Mouse (Mus musculus): ENCODE results near the gene Ajm1.
A peak's percentile ranks its signal among the peaks of the same experiment; 100 is the strongest.
"Not testable (repeated sequence)": the region's sequence is repeated elsewhere in the genome, so short reads cannot be mapped to it uniquely, and the experiment has no call there.

The Ajm1 gene

DNA sequence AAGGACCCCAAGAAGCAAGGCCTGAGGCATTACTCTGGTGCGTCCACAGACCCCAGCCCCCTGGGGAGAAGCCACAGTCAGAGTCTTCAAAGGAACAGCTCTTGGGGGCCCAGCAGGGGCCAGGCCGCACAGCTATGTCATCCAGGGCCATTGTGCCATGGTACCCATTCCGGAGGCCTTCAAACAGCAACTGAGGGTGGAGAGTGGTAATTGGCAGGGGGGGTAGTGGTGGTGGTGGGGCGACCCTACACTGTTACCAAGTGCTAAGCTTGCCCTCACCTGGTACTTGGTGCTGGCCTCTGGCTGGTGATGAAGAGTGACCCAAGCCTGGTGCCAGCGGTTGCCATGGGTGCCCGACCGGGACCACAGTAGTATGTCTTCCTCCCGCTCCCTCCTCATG lies 15.8 kb downstream of the Ajm1 start:
- no peak for DNase-seq (ENCODE audit: low spot score)

DNA sequence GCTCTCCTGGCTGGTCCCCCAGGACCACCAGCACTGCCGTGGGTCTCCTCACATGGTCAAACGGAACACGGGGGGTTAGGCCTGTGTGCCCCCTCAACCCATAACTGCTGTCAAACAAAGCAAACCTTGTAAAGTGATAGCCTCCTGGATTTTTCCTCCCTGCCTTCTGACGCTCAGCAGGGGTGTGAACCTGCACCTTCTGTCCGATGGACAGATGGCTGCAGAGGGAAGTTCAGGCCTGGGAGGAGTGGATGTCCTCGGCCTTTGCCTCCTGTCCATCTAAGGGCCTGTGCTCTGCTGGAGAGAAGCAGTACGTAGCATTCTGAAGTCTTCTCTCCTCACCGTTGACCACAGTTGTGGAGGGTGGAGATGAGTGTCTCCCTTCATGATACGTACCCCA lies 19.6 kb downstream of the Ajm1 start:
- no peak for DNase-seq (ENCODE audit: low spot score)

DNA sequence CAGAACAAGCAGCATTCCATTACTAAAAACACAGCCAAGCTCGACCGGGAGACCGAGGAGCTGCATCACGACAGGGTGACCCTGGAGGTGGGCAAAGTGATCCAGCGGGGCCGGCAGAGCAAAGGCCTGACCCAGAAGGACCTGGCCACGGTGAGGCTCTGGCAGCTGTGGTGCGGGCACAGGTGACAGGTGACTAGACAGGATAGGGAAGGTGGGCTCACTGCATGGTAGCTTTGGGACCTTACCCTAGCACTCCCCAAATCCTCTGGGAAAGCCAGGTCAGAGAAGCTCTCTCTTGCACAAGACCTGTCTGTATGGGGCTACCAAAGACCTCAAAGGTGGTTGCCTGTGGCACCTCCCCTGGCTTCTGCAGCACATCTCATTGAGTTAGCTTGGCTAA lies 21.0 kb downstream of the Ajm1 start:
- no peak for DNase-seq (ENCODE audit: low spot score)

DNA sequence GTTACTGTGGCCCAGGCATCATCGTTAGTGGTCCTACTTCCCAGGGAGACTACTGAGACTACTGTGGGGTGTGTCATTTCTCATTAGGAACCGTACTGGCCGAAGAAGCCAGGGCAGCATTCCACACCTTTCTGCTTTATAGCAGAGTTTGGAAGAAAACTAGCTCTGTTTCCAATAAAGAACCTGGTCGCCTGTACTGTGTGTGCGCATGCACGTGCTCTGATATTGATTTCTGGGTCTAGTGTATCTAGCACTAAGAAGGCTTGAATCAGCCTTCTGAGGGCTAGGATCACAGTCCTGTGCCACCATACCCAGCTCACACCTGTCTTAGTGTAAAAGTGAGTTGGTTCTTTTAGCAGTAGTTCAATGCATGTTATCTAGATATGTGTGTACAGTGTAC lies 22.8 kb downstream of the Ajm1 start:
- DNase-seq (ENCODE audit: low spot score): no peak

DNA sequence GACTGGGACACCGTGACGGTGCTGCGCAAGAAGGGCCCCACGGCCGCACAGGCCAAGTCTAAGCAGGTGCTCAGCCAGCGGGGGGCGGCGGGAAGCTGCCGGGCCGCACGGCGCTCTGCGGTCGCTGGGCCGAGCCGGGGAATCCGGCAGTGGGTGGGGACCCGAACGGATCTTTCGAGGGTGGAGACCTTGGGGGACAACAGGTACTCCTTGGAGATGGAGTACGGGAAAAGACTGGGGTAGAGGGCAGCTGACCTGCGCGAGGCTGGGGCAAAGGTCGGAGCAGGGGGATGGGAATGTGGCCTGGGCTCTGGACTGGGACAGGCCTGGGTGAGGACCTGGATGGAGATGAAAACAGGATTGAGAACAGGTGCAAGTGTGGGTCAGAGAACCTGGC lies 23.6 kb downstream of the Ajm1 start:
- no peak for DNase-seq (ENCODE audit: low spot score)

DNA sequence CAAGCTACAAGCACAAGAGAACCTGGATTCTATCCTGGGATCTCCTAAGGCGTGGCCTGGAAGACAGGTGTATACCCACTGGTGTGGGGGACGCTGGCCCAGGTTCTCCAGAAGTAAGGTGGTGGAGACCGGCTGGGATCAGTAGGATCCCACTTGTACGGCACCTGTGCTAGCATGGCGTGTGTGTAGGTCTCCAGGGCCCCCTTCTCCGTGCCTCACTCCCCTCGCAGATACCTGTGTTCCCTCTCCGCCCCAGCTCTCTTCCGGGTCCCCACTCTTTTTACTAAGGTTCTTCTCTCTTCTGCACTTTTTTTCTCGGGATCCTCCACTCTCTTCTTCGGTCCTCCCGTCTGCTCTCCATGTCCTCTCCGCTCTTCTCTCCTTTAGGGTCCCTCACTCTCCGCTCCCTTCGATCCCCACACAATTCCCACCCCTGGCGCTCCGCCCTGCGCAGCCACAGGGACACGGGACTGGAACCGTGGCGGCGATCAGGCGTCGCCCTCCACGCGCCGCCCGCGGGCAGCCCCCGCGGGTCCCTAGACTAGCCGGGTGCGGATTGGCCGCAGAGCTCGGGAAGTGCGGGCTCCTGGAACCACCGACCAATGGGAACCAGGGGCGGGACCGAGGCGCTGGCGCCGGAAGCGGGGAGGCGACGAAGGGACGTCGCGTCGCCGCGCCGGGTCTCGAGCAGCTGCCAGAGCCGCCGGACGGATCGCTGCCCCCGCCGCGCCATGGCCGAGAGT lies 24.2 kb downstream of the Ajm1 start, which contains the start of gene Edf1:
TSS of gene Edf1 (plus strand) at position 627 of the 743 bp plus-strand sequence.
- DNase-seq (ENCODE audit: low spot score): peak; percentile 90

DNA sequence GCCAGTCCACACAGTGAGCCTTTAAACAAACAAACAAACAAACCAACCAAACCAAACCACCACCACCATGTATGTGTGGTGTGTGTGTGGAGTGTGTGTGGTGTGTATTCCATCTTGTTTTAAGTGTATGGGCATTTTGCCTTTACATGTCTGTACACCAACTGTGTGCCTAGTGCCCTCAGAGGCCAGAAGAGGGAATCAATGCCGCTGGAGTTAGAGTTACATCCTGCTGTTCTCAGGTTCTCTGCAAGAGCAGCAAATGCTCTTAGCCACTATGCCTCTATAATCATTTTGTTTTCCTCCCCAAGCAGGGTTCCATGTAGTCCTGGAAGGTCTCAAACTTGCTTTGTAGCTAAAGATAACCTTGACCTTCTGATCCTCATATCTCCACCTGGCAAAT lies 25.3 kb downstream of the Ajm1 start:
- no peak for DNase-seq (ENCODE audit: low spot score)

DNA sequence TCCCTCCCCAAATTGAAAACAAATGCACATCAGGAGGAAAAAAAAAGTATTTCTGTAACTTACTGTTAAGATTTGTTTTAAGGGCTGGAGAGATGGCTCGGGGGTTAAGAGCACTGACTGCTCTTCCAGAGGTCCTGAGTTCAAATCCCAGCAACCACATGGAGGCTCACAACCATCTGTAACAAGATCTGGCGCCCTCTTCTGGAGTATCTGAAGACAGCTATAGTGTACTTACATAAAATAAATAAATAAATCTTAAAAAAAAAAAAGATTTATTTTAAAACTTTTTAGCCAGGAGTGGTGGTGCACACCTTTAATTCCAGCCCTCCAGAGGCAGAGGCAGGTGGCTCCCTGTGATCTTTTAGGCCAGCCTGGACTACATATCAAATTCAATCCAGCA lies 26.1 kb downstream of the Ajm1 start:
- not testable (repeated sequence) for DNase-seq (ENCODE audit: low spot score)

DNA sequence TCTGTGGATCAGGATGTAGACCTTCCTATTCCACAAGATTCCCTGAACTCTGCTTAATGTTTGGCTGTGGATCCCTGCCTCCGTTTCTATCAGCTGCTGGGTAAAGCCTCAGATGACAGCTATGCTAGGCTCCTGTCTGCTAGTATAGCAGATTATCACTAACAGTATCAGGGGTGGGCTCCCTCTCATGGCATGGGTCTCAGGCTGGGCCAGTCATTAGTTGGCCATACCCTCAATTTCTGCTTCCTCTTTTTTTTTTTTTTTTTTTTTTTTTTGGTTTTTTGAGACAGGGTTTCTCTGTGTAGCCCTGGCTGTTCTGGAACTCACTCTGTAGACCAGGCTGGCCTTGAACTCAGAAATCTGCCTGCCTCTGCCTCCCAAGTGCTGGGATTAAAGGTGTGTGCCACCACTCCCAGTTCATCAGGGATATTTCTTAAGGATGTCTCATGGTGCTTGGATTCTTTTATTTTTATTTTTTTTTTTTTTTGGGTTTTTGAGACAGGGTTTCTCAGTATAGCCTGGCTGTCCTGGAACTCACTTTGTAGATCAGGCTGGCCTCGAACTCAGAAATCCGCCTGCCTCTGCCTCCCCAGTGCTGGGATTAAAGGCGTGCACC lies 28.3 kb downstream of the Ajm1 start:
- not testable (repeated sequence) for DNase-seq (ENCODE audit: low spot score)

DNA sequence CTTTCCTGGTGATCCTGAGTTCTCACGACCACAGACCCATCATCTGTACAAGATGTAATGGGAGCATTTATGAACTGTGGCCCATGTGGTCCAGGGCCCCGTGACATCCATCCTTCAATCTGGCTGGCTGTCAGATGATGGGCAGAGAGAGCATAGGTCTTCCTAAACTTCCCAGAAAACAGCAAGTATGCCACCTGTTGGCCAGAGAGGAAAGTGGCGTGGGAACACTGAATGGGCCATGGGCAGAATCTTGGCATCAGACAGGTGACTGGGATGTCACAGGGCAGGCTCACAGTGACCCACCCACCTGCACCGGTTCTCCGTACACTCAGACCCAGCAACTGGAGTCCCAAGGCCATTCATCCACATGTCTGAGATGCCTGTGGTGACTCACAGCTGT lies 30.4 kb downstream of the Ajm1 start:
- no peak for DNase-seq (ENCODE audit: low spot score)

DNA sequence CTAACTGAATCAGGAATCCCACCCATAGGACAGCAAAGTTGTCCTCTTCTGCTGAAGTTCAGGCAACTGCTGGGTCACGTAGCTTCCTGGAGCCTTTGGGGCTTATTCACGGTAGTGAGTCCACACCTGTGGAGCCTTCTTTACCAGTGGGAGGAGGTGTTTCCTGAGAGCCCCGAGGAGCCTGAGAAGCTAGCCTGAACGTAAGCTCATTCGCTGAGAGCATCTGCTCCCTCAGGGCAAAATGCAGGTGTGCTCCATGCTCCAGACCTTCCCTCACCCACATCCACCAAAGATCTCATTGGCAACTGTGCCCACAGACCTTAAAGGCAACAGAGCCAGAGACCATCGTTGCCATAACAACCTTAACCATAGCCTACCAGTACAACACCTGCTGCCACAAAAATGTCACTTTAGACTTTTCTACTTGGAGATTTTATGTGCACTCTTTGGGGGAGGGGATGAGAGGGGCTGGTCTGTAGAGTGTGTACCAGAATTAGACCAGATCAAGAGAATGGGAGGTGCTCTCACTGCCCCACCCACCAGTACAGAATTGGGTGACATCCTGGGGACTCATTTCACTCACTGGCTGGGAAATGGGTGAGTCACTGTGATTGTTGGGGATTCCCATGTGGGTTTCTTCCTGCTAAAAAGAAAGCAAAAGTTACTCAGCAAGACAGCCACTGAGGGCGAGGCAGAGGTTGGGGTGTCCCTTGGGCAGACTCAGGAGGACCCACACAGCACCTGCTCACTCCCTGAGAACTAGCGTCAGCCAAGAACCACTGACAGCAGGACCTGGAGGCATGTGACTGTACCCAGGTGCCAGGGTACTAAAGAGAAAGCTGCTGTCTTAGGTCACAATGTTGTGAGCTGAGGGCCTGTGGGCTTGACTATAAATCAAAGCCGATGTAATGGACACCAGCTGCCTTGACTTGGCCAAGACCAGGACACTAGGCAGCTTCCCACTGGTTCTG lies 32.3 kb downstream of the Ajm1 start:
- no peak for DNase-seq (ENCODE audit: low spot score)

DNA sequence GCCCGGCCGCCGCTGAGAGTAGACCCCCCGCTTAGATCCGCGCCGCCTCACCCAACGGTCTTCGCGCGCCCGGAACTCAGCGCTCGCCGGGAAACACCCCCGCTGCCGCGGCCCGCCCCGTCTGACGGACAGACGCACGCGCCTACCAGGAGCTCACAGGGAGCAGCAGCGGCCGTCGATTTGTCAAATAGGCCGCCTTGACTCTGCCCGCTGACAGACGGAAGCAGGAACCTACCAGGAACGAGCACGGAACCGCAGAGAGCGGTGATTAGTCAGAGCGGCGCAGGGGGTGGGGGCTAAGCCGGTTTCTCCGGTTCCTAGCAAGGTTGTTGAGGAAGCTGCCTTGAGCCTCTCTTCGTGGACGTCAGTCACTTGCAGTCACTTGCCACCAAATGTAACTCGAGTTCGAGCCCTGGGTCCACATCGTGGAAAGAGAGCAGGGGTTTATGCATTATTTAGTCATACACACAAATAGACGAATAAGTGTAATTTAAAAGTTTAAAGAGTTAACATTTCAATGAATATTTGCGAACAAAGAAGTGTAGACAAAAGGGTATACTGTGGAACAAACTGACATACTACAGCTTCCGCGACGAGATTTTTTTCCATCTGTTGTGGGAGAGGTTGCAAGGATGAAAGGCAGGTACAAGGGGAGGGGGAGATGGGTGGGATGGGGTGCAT lies 34.6 kb downstream of the Ajm1 start, which contains the start of gene Traf2:
TSS of gene Traf2 (minus strand) at position 130 of the 681 bp plus-strand sequence.
- DNase-seq (ENCODE audit: low spot score): peak; percentile 95

DNA sequence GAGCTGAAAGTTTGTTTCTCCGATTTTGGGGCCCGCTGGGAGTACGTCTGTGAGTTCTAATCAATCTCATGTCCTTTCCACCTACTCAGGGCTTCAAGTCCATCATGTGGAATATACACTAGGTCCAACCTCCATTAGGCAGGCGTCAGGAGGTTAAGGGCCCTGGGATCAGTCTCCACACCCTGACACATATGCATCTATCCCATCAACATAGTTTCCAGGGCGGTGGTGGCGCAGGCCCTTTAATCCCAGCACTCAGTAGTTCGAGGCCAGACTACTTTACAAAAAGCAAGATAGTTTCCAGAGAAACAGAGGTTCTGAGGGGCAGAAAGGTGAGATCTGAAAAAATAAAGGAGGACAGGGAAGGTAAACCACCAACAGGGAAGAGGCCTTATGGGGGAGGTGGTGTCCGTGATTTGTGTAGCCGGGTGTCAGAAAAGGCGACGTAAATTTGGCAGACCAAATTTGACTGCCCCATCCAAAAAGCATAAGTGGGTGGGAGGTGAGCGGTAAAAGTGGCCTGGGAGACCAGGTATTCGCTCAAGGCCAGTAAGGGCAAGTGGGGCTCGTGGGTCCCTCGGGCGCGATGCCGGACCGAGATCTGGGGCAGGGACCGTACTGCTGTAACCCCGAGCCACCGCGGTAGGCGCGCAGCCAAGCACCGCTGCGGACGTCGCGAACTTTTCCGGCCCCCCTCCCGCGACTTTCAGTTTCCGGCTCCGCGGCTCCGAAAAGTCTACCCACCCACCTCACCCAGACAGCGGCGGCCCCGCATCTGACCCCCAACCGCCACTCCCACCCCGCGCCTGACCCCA lies 35.4 kb downstream of the Ajm1 start:
- no peak for DNase-seq (ENCODE audit: low spot score)

DNA sequence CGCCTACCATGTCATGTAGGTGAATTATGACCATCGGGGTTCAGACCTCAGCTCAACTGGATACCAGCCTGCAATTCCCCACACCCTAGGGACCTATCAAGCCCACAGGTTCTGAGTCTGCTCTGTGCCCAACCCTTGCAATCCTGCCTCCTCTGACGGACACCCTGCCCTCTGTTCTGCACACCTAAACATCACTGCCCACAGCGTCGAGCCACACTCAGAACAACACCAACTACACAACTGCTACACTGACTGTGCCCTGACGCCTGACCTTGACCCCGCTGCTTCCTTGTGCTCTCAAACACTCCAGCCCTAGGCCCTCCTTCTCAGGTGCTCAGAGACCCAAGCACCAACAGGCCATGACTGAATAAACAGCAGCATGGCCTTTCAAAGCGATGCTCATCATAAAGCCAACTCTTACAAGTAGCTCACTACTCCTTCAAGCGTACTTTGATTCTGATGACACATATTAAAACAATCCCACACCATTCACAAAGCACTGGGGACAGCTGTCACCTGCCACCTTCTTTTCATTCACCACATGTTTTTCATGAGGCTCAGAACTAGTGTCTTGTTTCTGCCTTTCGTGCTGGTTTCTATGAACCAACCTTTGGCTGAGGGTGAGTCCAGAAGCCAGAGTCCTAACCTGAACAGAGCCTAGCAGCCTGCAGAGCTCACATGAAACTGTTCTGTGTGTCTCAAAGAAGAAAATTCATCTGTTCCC lies 39.8 kb downstream of the Ajm1 start:
- DNase-seq (ENCODE audit: low spot score): no peak

DNA sequence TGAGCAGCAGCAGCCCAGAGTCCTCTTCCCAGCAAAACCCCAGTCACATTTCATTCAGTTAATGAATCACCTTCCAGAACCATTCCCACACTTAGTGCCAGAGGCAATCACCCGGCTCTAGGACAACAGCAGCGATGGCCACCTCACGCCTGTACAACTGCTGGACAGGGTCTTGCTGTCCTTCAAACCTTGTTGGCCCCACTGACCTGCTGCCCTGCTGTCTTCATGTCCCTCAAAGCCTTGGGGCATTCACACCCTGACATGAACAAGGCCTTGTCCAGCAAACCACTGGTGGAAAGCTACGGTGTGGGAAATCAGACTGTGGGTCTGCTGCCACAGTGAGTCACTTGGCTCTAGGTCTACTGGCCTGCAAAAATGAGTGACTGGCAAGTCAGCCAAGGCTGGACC lies 41.0 kb downstream of the Ajm1 start:
- DNase-seq (ENCODE audit: low spot score): no peak

DNA sequence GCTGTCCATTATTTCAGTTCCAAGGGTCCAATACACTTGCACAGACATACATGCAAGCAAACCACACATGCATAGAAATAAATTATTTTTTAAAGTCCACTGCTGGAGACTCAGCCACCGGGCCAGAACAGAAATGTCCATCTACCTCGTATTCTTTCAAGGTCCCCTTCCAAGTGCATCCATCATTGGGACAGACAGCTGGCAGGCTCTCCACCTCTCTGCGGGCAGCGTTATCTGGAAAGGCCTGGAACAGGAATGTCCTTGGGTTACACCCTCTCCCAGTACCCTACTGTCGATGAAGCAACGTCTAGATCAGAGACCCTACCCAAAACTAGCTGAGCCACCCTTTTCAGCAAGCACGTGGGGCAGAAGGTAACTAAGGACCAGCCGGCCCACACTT lies 45.0 kb downstream of the Ajm1 start:
- DNase-seq (ENCODE audit: low spot score): no peak

DNA sequence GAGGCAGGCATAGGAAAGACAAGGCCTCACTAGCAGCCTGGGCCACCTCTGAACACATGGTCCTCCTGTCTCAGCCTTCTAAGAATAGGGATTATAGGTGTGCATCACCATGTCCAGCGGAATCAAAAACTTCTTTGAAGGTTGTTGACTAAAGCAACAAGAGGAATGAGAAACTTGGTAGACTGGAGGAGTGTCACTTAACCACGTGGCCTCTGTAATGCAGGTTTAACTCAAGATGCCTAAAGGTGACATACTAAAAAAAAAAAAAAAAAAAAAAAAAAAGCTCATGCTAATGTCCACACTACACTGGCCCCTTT lies 46.7 kb downstream of the Ajm1 start:
- DNase-seq (ENCODE audit: low spot score): no peak

DNA sequence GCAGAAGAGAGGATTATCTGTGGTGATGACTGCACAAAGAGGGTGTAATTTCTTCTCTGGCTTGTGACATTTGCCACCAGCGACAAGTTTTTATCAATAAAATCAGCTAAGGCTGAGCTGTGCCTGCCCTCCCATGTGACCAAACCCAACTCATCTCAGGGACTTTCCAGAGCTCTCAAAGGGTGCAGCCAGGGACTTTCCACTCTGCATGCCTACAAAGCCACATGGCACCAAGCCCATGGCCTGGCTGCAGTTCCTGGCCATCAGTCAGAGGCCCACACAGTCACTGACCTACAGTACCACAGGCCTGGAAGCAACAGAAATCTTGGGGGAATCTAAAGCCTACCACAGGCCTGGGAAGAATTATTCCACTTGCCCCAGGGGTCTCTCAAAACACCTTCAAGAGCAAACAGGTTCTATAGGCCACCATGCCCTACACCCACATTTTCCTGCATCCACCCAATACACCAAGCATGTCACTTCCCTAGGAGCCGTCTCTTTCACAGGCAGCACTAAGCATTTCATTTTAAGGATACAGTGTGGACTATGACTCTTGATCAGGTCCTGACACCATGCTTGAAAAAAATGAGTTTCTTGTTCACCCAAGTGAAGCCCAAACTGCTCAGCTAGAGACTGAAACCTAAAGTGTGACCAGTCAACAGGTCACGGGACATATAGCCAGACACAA lies 47.2 kb downstream of the Ajm1 start:
- DNase-seq (ENCODE audit: low spot score): peak; percentile 39

DNA sequence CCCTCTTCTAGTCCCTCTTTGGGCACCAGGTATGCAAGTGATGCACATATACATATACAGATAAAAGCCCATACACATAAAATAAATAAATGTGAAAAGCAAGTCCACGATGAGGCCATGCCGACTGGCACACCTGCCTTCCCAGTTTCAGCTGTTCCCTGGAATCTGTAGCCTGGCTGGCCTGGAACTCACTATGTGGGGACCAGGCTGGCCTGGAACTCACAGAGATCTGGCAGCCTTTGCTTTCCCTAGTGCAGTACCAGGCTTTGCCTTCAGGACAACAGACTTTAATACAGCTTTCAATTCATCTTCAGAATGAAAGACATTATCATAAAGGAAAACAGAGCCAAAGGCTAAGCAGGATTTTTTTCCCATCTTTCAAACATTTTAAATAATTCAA lies 47.9 kb downstream of the Ajm1 start:
- no peak for DNase-seq (ENCODE audit: low spot score)

Measured in ovary, postnatal 14 days (tissue).